Mouse (Mus musculus): ENCODE data around the gene Frem3. TPM values are rescaled to one million over a fixed set of nuclear protein-coding genes. Genes with fewer than 3 reads are reported as not detected.

Frem3 gene
- total RNA-seq (2021): under 1 TPM; 0.19 to 0.30 TPM
- long read RNA-seq, experiment 1: 0 reads
- long read RNA-seq, experiment 2: 0 reads

- peak in 1 of 2 experiments; percentile 4 for DNase-seq (ENCODE audit: low spot score in 2 of 2)
Observed at GRCm38 (mm10) chr8:80610549-80611440, at the start of gene Frem3. Frem3 (plus strand) TSS chr8:80611080.

- no peak for DNase-seq (ENCODE audit: low spot score in 2 of 2)
Observed at GRCm38 (mm10) chr8:80564205-80564839, 46.6 kb upstream of the Frem3 start.

- DNase-seq (ENCODE audit: low spot score in 2 of 2): no peak
Observed at GRCm38 (mm10) chr8:80567471-80567870, 43.4 kb upstream of the Frem3 start.

DNA sequence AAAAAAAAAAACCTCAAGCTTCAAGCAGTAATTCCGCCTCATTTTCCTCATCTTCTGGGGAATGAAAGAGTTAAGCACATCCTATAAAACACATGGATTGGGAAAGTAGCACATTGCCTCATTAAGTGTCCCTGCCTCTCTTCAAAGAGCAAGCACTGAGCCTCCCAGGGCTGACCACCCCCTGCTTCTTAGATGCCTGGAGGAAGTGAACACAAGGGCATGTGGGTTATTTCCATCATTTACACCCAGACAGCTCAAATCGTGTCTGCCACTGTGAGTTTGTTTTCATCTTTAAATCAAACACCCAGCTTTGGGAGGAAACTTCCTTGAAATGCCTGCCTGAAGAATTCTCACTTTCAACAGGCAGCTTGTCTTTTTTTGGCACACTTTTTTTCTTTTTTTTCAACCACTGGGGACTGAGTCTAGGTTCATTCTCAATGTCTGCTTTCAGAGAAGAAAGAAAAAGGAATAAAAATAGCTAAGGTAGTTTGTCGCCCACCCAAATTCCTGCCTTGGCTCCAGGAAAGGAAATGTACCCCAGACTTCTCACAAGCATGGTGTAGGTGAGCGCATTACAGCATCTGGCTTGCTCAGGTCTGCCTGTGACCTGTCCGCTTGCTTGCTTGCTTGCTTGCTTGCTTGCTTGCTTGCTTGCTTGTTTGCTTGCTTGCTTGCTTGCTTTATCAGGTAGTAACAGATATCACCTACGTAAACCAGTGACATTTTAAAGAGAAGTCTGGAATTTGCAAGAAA, 42.5 kb upstream of the Frem3 start:
- DNase-seq (ENCODE audit: low spot score in 2 of 2): no peak

- no peak for DNase-seq (ENCODE audit: low spot score in 2 of 2)
Observed at GRCm38 (mm10) chr8:80572417-80573061, 38.3 kb upstream of the Frem3 start.

DNA sequence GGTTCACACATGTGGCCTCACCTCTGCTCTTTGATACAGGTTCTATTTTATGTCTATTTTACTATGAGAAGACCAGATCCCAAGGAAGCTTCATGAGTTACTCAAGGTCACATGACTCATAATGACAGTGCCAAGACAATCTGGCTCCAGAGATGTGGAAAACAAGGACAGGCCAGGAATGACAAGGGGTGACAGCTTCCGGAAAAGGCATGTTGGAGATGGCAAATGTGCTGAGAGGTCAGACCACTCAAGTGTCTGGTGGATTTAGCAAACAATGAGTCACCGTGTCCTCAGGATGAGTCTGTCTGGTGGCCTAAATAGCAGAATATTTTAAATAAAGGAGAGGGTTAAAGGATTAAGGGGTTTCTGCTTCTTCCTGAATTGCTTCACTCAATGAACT, 33.8 kb upstream of the Frem3 start:
- no peak for DNase-seq (ENCODE audit: low spot score in 2 of 2)

GRCm38 (mm10) chr8:80579038-80579437, 31.8 kb upstream of the Frem3 start:
- no peak for DNase-seq (ENCODE audit: low spot score in 2 of 2)

DNA sequence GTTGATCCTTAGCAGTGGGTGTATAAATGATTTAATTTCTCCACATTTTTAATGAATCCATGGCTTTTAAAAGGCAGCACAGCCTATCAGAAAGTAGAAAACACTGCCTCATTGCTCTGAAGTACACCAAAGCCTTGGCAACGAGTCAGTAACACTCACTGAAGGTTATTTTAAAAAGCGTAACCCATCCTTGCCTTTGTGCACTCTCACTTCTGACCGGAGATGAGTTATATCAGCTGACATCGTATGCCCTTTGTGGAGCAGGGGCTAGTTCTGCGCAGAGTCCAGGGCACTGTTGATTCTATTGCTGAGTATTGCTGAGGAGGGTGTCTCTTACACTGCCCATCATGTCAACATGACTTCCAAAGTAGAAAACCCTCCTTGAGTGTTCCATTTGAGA, 18.3 kb upstream of the Frem3 start:
- DNase-seq (ENCODE audit: low spot score in 2 of 2): no peak

DNA sequence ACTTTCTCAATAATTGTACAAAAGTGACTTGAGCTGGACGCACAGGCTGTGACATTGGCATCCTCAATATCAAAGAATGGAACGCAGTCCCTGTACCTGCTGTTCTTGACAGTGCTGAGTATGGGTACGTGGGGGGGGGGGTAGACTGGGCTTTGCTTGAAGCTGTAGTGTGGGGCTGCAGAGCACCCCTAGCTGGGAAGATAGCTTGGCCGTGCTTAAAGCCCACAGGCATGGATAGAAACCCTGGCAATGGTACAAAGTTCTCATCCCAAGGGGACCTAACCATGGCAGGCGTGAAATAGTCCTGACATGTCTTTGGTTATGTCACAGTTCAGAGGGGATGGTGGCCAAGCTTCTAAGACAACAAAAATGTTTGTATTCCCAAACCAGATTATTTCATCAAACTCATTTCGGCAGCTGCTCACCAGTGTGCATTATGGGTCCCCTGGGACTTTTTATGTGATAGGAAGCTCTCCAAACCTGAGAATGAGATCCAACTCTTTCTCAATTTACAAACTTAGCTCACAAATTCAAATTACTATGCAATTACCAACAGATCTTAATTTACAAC, 10.2 kb upstream of the Frem3 start:
- DNase-seq (ENCODE audit: low spot score in 2 of 2): no peak

- no peak for DNase-seq (ENCODE audit: low spot score in 2 of 2)
Observed at GRCm38 (mm10) chr8:80601886-80602285, 9.0 kb upstream of the Frem3 start.

DNA sequence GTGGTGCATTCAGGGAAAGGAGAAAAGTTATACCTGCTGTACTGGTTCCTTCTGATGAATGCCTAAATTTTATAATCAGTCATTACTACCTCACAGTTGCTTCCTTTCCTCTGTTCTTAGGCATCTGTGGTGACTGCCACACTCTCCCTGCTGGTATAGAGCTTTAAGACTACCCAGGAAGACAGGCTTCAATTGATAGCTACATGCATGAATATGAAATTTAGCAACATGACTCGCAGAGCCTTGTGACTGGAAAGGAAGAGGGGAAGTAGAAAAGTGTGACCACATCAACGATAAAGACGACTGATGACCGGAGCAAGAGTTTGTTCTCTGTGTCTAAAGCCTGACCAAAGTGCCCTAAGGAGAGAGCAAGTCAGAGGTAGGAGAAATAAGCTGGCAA, 3.8 kb upstream of the Frem3 start:
- DNase-seq (ENCODE audit: low spot score in 2 of 2): no peak

- peak in 1 of 2 experiments; percentile 1 for DNase-seq (ENCODE audit: low spot score in 2 of 2)
Observed at GRCm38 (mm10) chr8:80611441-80611751, 516 bp downstream of the Frem3 start.

DNA sequence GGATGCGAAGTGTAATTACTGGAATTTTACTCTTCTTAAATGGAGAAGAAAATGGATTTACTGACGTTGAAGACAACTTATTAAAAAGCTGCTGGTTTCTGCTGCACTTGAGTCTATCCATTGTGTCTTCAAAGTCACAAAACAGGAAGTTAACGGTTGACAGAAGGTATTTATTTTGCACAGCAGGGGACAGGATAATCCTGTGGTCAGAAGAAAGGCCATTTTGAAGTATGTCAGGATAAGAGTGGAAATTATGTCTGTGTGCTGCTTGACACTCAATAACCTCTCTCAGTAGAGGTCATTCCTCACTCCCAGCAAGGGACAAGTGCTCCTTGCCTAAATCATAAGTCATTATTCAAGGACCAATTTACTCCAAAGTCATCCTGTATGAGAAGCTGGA, 8.9 kb downstream of the Frem3 start:
- no peak for DNase-seq (ENCODE audit: low spot score in 2 of 2)

DNA sequence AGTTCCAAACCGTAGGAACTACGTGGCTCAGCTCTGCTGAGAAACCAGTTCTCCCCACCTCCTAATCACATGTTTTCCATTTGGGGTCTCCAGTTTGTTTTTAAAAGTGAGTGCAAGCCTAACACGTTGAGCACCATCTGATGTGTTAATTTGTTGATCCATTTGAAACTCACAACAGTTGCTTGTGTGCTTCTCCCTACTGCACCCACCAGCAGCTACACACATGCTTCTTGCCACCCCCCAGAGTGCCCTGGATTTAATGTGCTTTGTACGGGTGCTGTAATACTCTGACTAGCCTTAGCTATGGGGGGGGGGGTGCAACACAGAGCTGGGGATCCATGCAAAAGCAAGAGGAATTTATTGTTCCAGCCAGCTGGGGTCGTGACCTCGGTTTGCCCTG, 36.5 kb downstream of the Frem3 start:
- no peak for DNase-seq (ENCODE audit: low spot score in 2 of 2)

- DNase-seq (ENCODE audit: low spot score in 2 of 2): no peak
Observed at GRCm38 (mm10) chr8:80657639-80658038, 46.8 kb downstream of the Frem3 start.

DNA sequence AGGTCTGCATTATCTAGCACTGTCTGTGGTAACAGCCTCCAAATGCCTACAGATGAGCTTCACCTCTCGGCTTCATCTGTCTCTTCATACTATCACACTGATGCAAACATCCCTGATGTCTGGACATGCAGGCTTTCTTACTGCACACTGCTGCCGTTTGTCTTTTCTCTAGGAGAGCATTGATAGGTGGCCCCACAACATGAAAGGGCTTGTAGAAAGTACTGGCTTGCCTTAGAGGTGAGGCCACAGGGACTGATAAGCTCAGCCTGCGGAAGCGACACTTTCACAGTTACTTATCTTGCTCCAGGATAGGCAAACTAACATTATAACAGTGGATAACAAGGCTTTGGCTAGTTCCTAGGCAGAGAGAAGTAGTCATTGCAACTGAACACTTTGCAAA, 50.2 kb downstream of the Frem3 start:
- DNase-seq (ENCODE audit: low spot score in 2 of 2): no peak

- no peak for DNase-seq (ENCODE audit: low spot score in 2 of 2)
Observed at GRCm38 (mm10) chr8:80663476-80663875, 52.6 kb downstream of the Frem3 start.

DNA sequence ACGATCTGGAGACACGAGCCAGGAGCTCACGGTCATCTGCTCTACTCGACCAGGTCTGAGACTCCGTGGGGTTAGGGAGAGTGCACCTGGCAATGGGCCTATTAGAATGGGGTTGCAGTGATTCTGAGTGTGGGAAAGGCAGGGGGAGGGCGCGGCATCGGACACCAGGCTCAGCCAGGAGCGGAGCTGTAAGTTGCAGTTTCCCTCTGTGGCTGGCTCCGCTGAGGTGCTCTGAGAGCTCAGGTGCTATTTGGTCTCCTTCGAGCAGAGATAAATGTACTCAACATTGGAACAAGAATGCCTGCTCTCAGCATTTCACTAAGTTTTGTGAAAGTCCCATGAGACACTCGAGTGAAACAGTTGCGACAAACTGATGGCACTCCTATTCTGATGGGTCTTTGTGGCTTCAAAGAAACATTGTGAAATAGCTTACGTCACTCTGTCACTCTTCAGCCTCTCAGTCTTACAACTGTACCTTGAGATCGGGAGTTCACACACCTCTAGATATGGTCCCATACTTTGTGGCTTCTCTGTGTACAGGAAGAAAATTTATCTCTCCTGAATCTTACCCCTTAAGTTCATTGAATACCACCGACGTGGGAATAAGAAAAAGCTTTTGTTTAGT, 58.5 kb downstream of the Frem3 start:
- no peak for DNase-seq (ENCODE audit: low spot score in 2 of 2)

DNA sequence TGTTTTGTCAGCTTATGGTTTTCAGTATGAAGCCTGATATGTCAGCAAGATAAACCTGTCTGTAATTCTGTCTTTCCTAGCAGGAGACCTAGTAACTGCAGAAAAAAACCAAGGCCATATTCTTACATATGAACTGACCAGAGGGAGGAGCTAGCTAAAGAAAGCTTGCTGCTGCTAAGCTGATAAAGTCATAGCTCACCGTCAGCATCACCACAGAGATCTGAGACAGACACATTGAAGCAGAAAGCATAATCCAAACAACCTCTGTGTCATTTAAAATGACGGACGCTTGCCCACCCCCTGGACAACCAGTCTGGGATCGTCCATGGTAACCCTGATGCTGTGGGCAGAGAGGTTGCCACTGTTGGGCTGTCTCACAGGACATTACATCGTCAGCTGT, 71.7 kb downstream of the Frem3 start:
- DNase-seq (ENCODE audit: low spot score in 2 of 2): no peak

DNA sequence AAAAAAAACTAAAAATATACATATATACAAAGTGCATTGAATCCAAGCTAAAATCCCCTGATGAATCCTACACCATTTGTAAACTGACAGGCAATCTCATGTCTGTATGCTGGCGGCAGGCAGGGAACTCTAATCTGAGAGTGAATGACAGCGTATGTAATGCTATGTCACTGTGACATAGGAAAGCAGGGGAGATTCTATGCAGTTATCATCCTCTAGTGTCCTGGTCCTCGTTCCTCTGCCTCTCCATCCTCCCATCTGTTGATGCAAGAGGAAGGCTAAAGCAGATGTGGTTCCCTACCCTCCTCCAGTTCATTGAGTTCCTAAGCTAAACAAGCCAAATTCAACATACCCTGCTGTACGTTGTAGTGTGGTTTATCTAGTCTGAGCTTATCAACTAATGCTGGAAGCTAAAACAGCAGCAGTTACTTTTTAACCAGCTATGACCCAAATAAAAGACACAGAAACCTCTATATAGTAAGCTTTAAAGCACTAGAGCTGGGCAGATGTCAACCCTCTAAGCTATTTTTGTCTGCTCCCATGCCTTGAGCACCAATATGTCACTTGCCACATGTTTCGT, 73.0 kb downstream of the Frem3 start:
- no peak for DNase-seq (ENCODE audit: low spot score in 2 of 2)
